Mouse (Mus musculus): Measurements from ENCODE around the gene Cabp7.

DNA sequence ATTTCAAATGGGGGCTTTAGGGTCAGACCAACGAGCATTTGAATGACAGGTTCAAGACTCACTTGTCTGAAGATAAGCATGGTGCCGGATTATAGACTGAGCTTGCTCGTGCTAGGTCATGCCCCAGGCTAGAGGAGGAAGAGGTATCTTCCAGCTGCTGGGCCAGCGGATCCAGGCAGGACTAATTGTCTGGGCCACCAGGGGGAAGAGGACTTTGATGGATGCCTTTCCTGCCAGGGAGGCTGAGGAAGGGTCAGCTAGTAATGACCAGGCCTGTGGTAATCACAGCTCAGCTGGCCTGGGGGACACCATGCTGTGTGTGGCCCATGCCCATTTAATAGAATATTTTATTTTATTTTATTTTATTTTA lies 11.2 kb upstream of the Cabp7 start:
- TF ChIP-seq HCFC1 (IDR thresholded peaks at IDR 0.05; ENCODE audit: borderline replicate concordance, insufficient read depth, low read length) (no peak), ZNF384 (IDR thresholded peaks at IDR 0.05; ENCODE audit: low read depth, low read length) (no peak), MAFK (IDR thresholded peaks at IDR 0.05; ENCODE audit: insufficient read depth, low read depth, low read length) (no peak), ZC3H11A (IDR thresholded peaks at IDR 0.05; ENCODE audit: borderline replicate concordance, low read depth, low read length) (no peak)
